Mouse (Mus musculus) MEL (cell line): ENCODE measurements at regions not wholly inside any gene's neighbourhood (a gene's known extent, or its start where the extent isn't known, plus 50 kb on each side); places are given as distances from the start of the nearest gene placed in this dataset.

Source experiments
- DNase-seq: peaks from one replicate; pipeline ENCODE4 v3.0.0; 2011; ENCODE audit warnings: low read depth, low spot score
- H3K27ac ChIP-seq: 2 replicates; pipeline ENCODE4 v1.5.1; 2012; ENCODE audit warnings: low read depth, mild to moderate bottlenecking, control low read depth, low read length, moderate library complexity; ENCODE audit not compliant: control insufficient read depth
- H3K27me3 ChIP-seq, 2 experiments: fragments of 150-350 bp in 1 of 2; sonication (generic) in 1 of 2; 2 replicates each; pipeline ENCODE4 v1.6.1; 2012; ENCODE audit warnings: low read length in 2 of 2, mild to moderate bottlenecking in 2 of 2, improper control_type of control experiment in 1 of 2, moderate library complexity in 1 of 2; ENCODE audit not compliant: insufficient read depth in 2 of 2, control insufficient read depth in 1 of 2
- H3K36me3 ChIP-seq, 2 experiments: 2 replicates each; pipeline ENCODE4 v1.6.1; 2012 to 2014; ENCODE audit warnings: low read length in 2 of 2, improper control_type of control experiment in 1 of 2, inconsistent platforms in 1 of 2, mild to moderate bottlenecking in 1 of 2; ENCODE audit not compliant: insufficient read depth in 2 of 2, control insufficient read depth in 1 of 2
- H3K4me1 ChIP-seq, 2 experiments: fragments of 150-350 bp in 1 of 2; sonication (generic) in 1 of 2; 2 replicates each; pipeline ENCODE4 v1.6.1; 2012; ENCODE audit warnings: low read length in 2 of 2, improper control_type of control experiment in 1 of 2, mild to moderate bottlenecking in 1 of 2; ENCODE audit not compliant: insufficient read depth in 2 of 2, control insufficient read depth in 1 of 2
- H3K4me3 ChIP-seq, 2 experiments: fragments of 150-350 bp in 1 of 2; sonication (generic) in 1 of 2; 2 replicates each; pipeline ENCODE4 v1.5.1; 2012; ENCODE audit warnings: low read depth in 2 of 2, low read length in 2 of 2, mild to moderate bottlenecking in 2 of 2, moderate library complexity in 2 of 2, control low read depth in 1 of 2, improper control_type of control experiment in 1 of 2; ENCODE audit not compliant: control insufficient read depth in 1 of 2, insufficient read depth in 1 of 2
- H3K79me2 ChIP-seq: 2 replicates; pipeline ENCODE4 v1.6.1; 2012; ENCODE audit warnings: mild to moderate bottlenecking, low read length, moderate library complexity; ENCODE audit not compliant: control insufficient read depth, poor library complexity, insufficient read depth
- H3K9ac ChIP-seq: 2 replicates; pipeline ENCODE4 v1.6.1; 2012; ENCODE audit warnings: low read depth, mild to moderate bottlenecking, control low read depth, low read length, moderate library complexity; ENCODE audit not compliant: control insufficient read depth, poor library complexity, severe bottlenecking
- H3K9me3 ChIP-seq: fragments of 150-350 bp; sonication (generic); replicated peaks from 2 replicates; pipeline ENCODE4 v1.6.1; 2012; ENCODE audit warnings: mild to moderate bottlenecking, low read length, improper control_type of control experiment, moderate library complexity; ENCODE audit not compliant: insufficient read depth
- BHLHE40 ChIP-seq: IDR thresholded peaks from 2 replicates; pipeline ENCODE4 v1.6.1; 2012; ENCODE audit warnings: low read depth, mild to moderate bottlenecking, inconsistent platforms, low read length, improper control_type of control experiment, borderline replicate concordance
- CHD1 ChIP-seq: IDR thresholded peaks from 2 replicates; pipeline ENCODE4 v1.6.1; 2012; ENCODE audit warnings: low read depth, mild to moderate bottlenecking, inconsistent platforms, low read length, improper control_type of control experiment
- E2F4 ChIP-seq: IDR thresholded peaks from 2 replicates; pipeline ENCODE4 v1.6.1; 2011; ENCODE audit warnings: low read depth, low read length, improper control_type of control experiment, borderline replicate concordance
- ELF1 ChIP-seq: IDR thresholded peaks from 2 replicates; pipeline ENCODE4 v1.6.1; 2014; ENCODE audit warnings: low read depth, mild to moderate bottlenecking, inconsistent platforms, low read length, improper control_type of control experiment, moderate library complexity
- HCFC1 ChIP-seq: IDR thresholded peaks from 2 replicates; pipeline ENCODE4 v1.6.1; 2012; ENCODE audit warnings: low read depth, mild to moderate bottlenecking, inconsistent platforms, low read length, improper control_type of control experiment, moderate library complexity
- JUND ChIP-seq: IDR thresholded peaks from 2 replicates; pipeline ENCODE4 v1.6.1; 2011; ENCODE audit warnings: low read depth, mild to moderate bottlenecking, improper control_type of control experiment, low read length
- KAT2A ChIP-seq: conservative IDR thresholded peaks from 2 replicates; pipeline ENCODE4 v1.6.1; 2012; ENCODE audit warnings: low read depth, low read length, improper control_type of control experiment, inconsistent platforms
- MAFK ChIP-seq: IDR thresholded peaks from 2 replicates; pipeline ENCODE4 v1.6.1; 2011; ENCODE audit warnings: low read depth, mild to moderate bottlenecking, low read length, improper control_type of control experiment, borderline replicate concordance
- MAX ChIP-seq: IDR thresholded peaks from 2 replicates; pipeline ENCODE4 v1.6.1; 2011; ENCODE audit warnings: low read length, improper control_type of control experiment
- MAZ ChIP-seq: IDR thresholded peaks from 2 replicates; pipeline ENCODE4 v1.6.1; 2012; ENCODE audit warnings: low read depth, mild to moderate bottlenecking, inconsistent platforms, low read length, improper control_type of control experiment
- MEF2A ChIP-seq: IDR thresholded peaks from 2 replicates; pipeline ENCODE4 v1.6.1; 2014; ENCODE audit warnings: low read depth, mild to moderate bottlenecking, inconsistent platforms, low read length, improper control_type of control experiment; ENCODE audit not compliant: poor library complexity, insufficient replicate concordance, severe bottlenecking; ENCODE audit errors: extremely low read depth
- MXI1 ChIP-seq: IDR thresholded peaks from 2 replicates; pipeline ENCODE4 v1.6.1; 2011; ENCODE audit warnings: mild to moderate bottlenecking, low read depth, low read length, improper control_type of control experiment
- MYB ChIP-seq: IDR thresholded peaks from 2 replicates; pipeline ENCODE4 v1.6.1; 2011; ENCODE audit warnings: mild to moderate bottlenecking, low read depth, low read length, improper control_type of control experiment
- MYC ChIP-seq: IDR thresholded peaks from 2 replicates; pipeline ENCODE4 v1.6.1; 2011; ENCODE audit warnings: low read depth, mild to moderate bottlenecking, low read length, improper control_type of control experiment, moderate library complexity
- NRF1 ChIP-seq: IDR thresholded peaks from 2 replicates; pipeline ENCODE4 v1.6.1; 2014; ENCODE audit warnings: low read depth, mild to moderate bottlenecking, inconsistent platforms, low read length, improper control_type of control experiment, moderate library complexity; ENCODE audit not compliant: poor library complexity, insufficient read depth, severe bottlenecking
- POLR2A ChIP-seq, 2 experiments: IDR thresholded peaks; 2 replicates each; pipeline ENCODE4 v1.6.1; 2011 to 2012; ENCODE audit warnings: low read length in 2 of 2, mild to moderate bottlenecking in 2 of 2, control low read depth in 1 of 2, improper control_type of control experiment in 1 of 2, low read depth in 1 of 2, moderate library complexity in 1 of 2; ENCODE audit not compliant: control insufficient read depth in 1 of 2, insufficient read depth in 1 of 2, poor library complexity in 1 of 2
- RCOR1 ChIP-seq: IDR thresholded peaks from 2 replicates; pipeline ENCODE4 v1.6.1; 2012; ENCODE audit warnings: low read depth, mild to moderate bottlenecking, inconsistent platforms, low read length, improper control_type of control experiment
- SIN3A ChIP-seq: IDR thresholded peaks from 2 replicates; pipeline ENCODE4 v1.6.1; 2012; ENCODE audit warnings: low read length, improper control_type of control experiment, inconsistent platforms
- USF1 ChIP-seq: IDR thresholded peaks from 2 replicates; pipeline ENCODE4 v1.6.1; 2014; ENCODE audit warnings: low read depth, mild to moderate bottlenecking, inconsistent platforms, low read length, improper control_type of control experiment, moderate library complexity
- USF2 ChIP-seq, 2 experiments: IDR thresholded peaks; 2 replicates each; pipeline ENCODE4 v1.6.1; 2011 to 2012; ENCODE audit warnings: improper control_type of control experiment in 2 of 2, low read length in 2 of 2, borderline replicate concordance in 1 of 2, inconsistent platforms in 1 of 2, low read depth in 1 of 2, mild to moderate bottlenecking in 1 of 2; ENCODE audit not compliant: insufficient read depth in 1 of 2
- ZMIZ1 ChIP-seq: IDR thresholded peaks from 2 replicates; pipeline ENCODE4 v1.6.1; 2012; ENCODE audit warnings: low read depth, mild to moderate bottlenecking, inconsistent platforms, low read length, improper control_type of control experiment, moderate library complexity

DNA sequence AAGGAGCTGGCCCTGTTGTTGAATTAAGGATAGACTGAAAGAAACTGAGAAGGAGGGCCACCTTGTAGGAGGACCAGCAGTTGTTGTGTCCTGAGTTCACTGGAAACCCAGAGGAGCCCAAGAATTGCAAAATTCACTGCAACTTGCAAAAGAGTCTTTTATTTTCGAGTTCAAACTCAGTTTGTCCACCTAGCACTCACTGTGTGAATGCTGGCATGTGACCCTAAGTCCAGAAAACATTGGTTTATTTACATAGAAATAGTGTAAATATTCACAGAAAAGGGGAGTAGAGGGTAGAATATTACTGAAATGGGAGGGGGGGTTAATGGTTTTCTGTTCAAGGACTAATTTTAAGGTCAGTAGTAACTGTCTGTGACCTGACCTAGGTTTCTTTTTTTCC, 394.7 kb downstream of the 4933405O20Rik start:
- Histone ChIP-seq H3K9me3 (no peaks in the 10 kb centered on the region), H3K36me3 (no peaks in the 10 kb centered on the region), H3K27ac (no peak overlapping the region), H3K9ac (no peak overlapping the region), H3K4me1 (no peaks in the 10 kb centered on the region), H3K4me3 (no peak overlapping the region), H3K27me3 (no peaks in the 10 kb centered on the region), H3K79me2 (no peaks in the 10 kb centered on the region)
- no peak for DNase-seq
- TF ChIP-seq KAT2A (no peak), BHLHE40 (no peak), POLR2A (IDR thresholded peaks at IDR 0.05; ENCODE audit: control insufficient read depth in 1 of 2, insufficient read depth in 1 of 2, low read depth in 1 of 2, low read length in 2 of 2, poor library complexity in 1 of 2) (no peak)

DNA sequence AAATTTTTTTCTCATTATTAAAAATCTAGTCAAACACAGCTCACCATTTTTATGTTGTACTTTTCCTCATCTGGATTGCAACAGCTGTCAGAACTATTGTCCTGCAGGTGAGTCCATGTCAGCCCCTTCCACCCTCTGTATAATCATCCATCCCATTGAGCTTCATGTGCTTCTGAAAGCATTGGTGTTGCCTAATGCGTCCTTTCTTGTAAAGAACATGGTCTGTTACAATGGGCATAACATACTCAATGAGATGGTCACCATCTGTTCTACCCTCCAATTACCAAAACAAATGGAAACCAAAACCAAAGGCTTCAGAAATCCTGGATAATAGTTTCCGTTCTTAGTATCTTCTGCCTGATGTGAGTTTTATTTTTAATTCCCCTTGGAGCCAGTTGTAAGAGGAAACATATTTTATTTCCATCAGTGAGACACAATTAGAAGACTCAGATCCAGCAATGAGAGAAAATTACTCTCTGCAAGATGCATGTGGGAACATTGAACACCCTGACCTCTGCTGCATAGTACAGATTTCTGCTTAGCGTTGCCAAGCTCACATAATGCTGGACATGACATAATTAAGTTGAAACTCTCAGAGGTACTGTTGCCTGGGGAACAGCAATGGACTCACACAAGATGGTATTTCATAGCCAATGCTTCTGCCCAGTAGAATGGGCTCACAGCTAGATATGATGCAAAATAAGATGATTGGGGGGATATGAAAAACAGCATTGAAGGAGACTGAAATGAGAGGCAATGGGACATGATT, 443.1 kb downstream of the 4933405O20Rik start:
- H3K9me3 ChIP-seq: no peaks in the 10 kb centered on the region
- H3K9ac ChIP-seq: no peak overlapping the region
- H3K79me2 ChIP-seq: no peaks in the 10 kb centered on the region
- no peaks in the 10 kb centered on the region for H3K27me3 ChIP-seq
- H3K4me1 ChIP-seq: no peaks in the 10 kb centered on the region
- TF ChIP-seq ELF1: no peak
- no peak for TF ChIP-seq E2F4
- TF ChIP-seq MYC: no peak
- no peak for TF ChIP-seq USF2 (IDR thresholded peaks at IDR 0.05; ENCODE audit: borderline replicate concordance in 1 of 2, insufficient read depth in 1 of 2, low read depth in 1 of 2, low read length in 2 of 2)
- no peak for TF ChIP-seq SIN3A
- no peak for TF ChIP-seq CHD1
- no peak for TF ChIP-seq ZMIZ1
- TF ChIP-seq JUND: no peak
- TF ChIP-seq MAZ: no peak
- no peak for TF ChIP-seq MEF2A
- no peak for TF ChIP-seq MXI1
- no peak for DNase-seq
- no peak overlapping the region for H3K4me3 ChIP-seq
- no peaks in the 10 kb centered on the region for H3K36me3 ChIP-seq
- no peak overlapping the region for H3K27ac ChIP-seq

DNA sequence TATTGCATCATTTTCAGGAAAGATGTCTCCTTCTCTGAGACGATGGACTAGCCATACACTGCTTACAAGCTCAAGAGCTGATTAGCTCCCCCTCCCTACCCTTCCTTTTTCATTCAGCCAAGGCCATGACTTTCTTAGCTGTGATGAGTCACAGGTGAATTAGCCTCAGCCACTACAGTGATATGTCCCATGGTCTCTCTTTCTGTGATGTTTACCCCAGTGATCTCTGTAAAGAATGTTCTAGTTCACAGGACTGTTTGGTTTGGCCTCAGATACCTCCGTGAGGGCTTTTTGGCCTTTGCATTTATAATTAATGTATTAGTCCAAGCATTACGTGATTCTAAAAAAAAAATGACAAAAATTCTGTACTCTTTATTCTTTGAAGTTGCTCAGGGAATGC, 452.5 kb downstream of the 4933405O20Rik start:
- no peak for DNase-seq

More for the DNA sequence above, 452.5 kb downstream of the 4933405O20Rik start:
- Histone ChIP-seq H3K9me3 (no peaks in the 10 kb centered on the region), H3K27me3 (no peaks in the 10 kb centered on the region), H3K9ac (no peak overlapping the region), H3K79me2 (no peaks in the 10 kb centered on the region), H3K4me1 (no peaks in the 10 kb centered on the region), H3K36me3 (no peaks in the 10 kb centered on the region), H3K4me3 (no peak overlapping the region), H3K27ac (no peak overlapping the region)
- TF ChIP-seq MAZ: no peak
- no peak for TF ChIP-seq E2F4
- no peak for TF ChIP-seq HCFC1
- TF ChIP-seq RCOR1: no peak
- no peak for TF ChIP-seq JUND
- TF ChIP-seq MAX: no peak
- no peak for TF ChIP-seq MAFK
- TF ChIP-seq USF1: no peak
- TF ChIP-seq BHLHE40: no peak
- no peak for TF ChIP-seq MYB
- no peak for TF ChIP-seq USF2 (IDR thresholded peaks at IDR 0.05; ENCODE audit: borderline replicate concordance in 1 of 2, insufficient read depth in 1 of 2, low read depth in 1 of 2, low read length in 2 of 2)
- no peak for TF ChIP-seq NRF1
